Mouse (Mus musculus): Measurements from ENCODE around the gene Gpr83. TPM values are rescaled to one million over a fixed set of nuclear protein-coding genes. Genes with fewer than 3 reads are reported as not detected.
A peak's percentile ranks its signal among the peaks of the same experiment; 100 is the strongest.
"Not testable (repeated sequence)": the region's sequence is repeated elsewhere in the genome, so short reads cannot be mapped to it uniquely, and the experiment has no call there.

The Gpr83 gene
- total and polyA plus RNA-seq, 2 experiments from 2014 or later, result 3.8 to 4.6 TPM

GRCm38 (mm10) chr9:14872181-14872930 is 12.3 kb downstream of the Gpr83 start:
- no peaks in the 10 kb centered on the region for H3K36me3 ChIP-seq (ENCODE audit: insufficient read depth, low read length)
- no peaks in the 10 kb centered on the region for H3K27me3 ChIP-seq (ENCODE audit: insufficient read depth, low read length)
- H3K4me3 ChIP-seq (ENCODE audit: low read depth, low read length), result no peak overlapping the region
- H3K27ac ChIP-seq (ENCODE audit: low read depth, low read length), result no peak overlapping the region
- DNase-seq (ENCODE audit: low spot score) (no peak), ATAC-seq (ENCODE audit: low FRiP score) (peak; percentile 80)
- TF ChIP-seq CTCF (IDR thresholded peaks at IDR 0.05), result no peak
- H3K4me1 ChIP-seq (ENCODE audit: insufficient read depth, low read length), result 0 out of 2 replicates have a peak, but pooled peaks cover 8% of the 10 kb centered on the region
- H3K9ac ChIP-seq (replicated peaks; ENCODE audit: low read length, poor library complexity, severe bottlenecking), result no peak overlapping the region
- no peak overlapping the region for H3K4me2 ChIP-seq (ENCODE audit: low read depth, low read length, poor library complexity, severe bottlenecking)
- no peaks in the 10 kb centered on the region for H3K9me3 ChIP-seq (ENCODE audit: low read length)
- 15% methylated on average over 17 of the region's 17 CpGs for WGBS

- WGBS, result 84% methylated on average over 5 of the region's 5 CpGs
- ATAC-seq (ENCODE audit: low FRiP score), result no peak
- H3K9ac ChIP-seq (replicated peaks; ENCODE audit: low read length, poor library complexity, severe bottlenecking), result no peak overlapping the region
- no peaks in the 10 kb centered on the region for H3K36me3 ChIP-seq (ENCODE audit: insufficient read depth, low read length)
- H3K27ac ChIP-seq (ENCODE audit: low read depth, low read length), result no peak overlapping the region
- H3K27me3 ChIP-seq (ENCODE audit: insufficient read depth, low read length), result no peaks in the 10 kb centered on the region
- H3K4me2 ChIP-seq (ENCODE audit: low read depth, low read length, poor library complexity, severe bottlenecking), result no peak overlapping the region
- no peak overlapping the region for H3K4me3 ChIP-seq (ENCODE audit: low read depth, low read length)
- DNase-seq (ENCODE audit: low spot score), result no peak
- no peak for TF ChIP-seq CTCF (IDR thresholded peaks at IDR 0.05)
- H3K9me3 ChIP-seq (ENCODE audit: low read length), result no peaks in the 10 kb centered on the region
- H3K4me1 ChIP-seq (ENCODE audit: insufficient read depth, low read length), result 0 out of 2 replicates have a peak, but pooled peaks cover 8% of the 10 kb centered on the region
Observed at GRCm38 (mm10) chr9:14875743-14876507, 15.9 kb downstream of the Gpr83 start.

- not testable (repeated sequence) for H3K4me3 ChIP-seq (ENCODE audit: low read depth, low read length); H3K36me3 ChIP-seq (ENCODE audit: insufficient read depth, low read length); H3K9me3 ChIP-seq (ENCODE audit: low read length); ATAC-seq (ENCODE audit: low FRiP score); H3K4me2 ChIP-seq (ENCODE audit: low read depth, low read length, poor library complexity, severe bottlenecking); H3K9ac ChIP-seq (replicated peaks; ENCODE audit: low read length, poor library complexity, severe bottlenecking); H3K27ac ChIP-seq (ENCODE audit: low read depth, low read length); H3K4me1 ChIP-seq (ENCODE audit: insufficient read depth, low read length); H3K27me3 ChIP-seq (ENCODE audit: insufficient read depth, low read length); DNase-seq (ENCODE audit: low spot score)
- WGBS, result 26% methylated on average over 8 of the region's 8 CpGs
Observed at GRCm38 (mm10) chr9:14876566-14876965, 16.6 kb downstream of the Gpr83 start.

DNA sequence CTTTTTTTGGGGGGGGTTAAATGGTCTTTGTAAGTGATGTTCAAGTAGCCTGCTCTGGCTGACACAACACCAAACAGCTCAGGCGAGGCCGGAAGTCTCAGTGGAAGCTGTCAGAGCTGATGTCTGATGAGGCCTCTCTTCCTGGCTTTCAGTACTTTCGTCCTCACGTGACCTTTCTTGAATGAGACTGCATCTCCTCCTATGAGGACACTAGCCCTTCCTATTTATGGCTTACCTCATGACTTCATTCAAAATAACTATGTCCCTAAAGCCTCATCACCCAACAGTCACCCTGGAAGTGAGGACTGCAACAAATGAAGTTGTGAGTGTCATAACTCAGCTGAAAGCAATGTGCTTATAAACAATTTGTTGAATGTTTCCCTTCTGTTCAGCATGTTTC is 24.6 kb downstream of the Gpr83 start:
- TF ChIP-seq CTCF (IDR thresholded peaks at IDR 0.05), result no peak
- ATAC-seq (ENCODE audit: low FRiP score) (no peak), DNase-seq (ENCODE audit: low spot score) (no peak)
- H3K4me1 ChIP-seq (ENCODE audit: insufficient read depth, low read length), result no peaks in the 10 kb centered on the region
- no peak overlapping the region for H3K27ac ChIP-seq (ENCODE audit: low read depth, low read length)
- H3K4me2 ChIP-seq (ENCODE audit: low read depth, low read length, poor library complexity, severe bottlenecking), result no peak overlapping the region
- H3K9me3 ChIP-seq (ENCODE audit: low read length), result no peaks in the 10 kb centered on the region
- H3K36me3 ChIP-seq (ENCODE audit: insufficient read depth, low read length), result no peaks in the 10 kb centered on the region
- no peaks in the 10 kb centered on the region for H3K27me3 ChIP-seq (ENCODE audit: insufficient read depth, low read length)
- 87% methylated on average over 4 of the region's 4 CpGs for WGBS
- no peak overlapping the region for H3K4me3 ChIP-seq (ENCODE audit: low read depth, low read length)
- H3K9ac ChIP-seq (replicated peaks; ENCODE audit: low read length, poor library complexity, severe bottlenecking), result no peak overlapping the region

GRCm38 (mm10) chr9:14885151-14885550 is 25.1 kb downstream of the Gpr83 start:
- Histone ChIP-seq H3K4me2 (ENCODE audit: low read depth, low read length, poor library complexity, severe bottlenecking) (no peak overlapping the region), H3K9ac (replicated peaks; ENCODE audit: low read length, poor library complexity, severe bottlenecking) (no peak overlapping the region), H3K4me1 (ENCODE audit: insufficient read depth, low read length) (no peaks in the 10 kb centered on the region), H3K27me3 (ENCODE audit: insufficient read depth, low read length) (no peaks in the 10 kb centered on the region), H3K27ac (ENCODE audit: low read depth, low read length) (no peak overlapping the region), H3K9me3 (ENCODE audit: low read length) (no peaks in the 10 kb centered on the region), H3K4me3 (ENCODE audit: low read depth, low read length) (no peak overlapping the region), H3K36me3 (ENCODE audit: insufficient read depth, low read length) (no peaks in the 10 kb centered on the region)
- no peak for DNase-seq (ENCODE audit: low spot score)
- TF ChIP-seq CTCF (IDR thresholded peaks at IDR 0.05), result peak; percentile 37
- ATAC-seq (ENCODE audit: low FRiP score), result no peak

DNA sequence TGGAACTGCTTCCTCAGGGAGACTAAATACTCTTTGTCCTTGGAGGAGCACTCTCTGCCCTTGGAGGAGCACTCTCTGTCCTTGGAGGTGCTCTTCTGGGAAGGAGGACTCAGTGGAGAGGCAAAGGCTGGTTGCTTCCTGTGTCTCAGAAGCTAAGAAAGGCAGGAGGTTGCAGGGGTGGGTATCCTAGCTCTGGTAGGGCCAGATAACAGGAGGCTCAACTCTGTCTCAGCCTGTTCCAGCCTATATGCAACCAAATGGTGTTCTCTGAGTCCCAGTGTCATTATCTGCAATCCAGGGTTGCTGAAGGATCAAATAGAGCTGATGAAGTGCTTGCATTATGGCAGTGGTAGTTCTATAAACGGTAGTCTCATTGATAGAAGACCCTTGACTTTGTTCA is 25.9 kb downstream of the Gpr83 start:
- no peak overlapping the region for H3K9ac ChIP-seq (replicated peaks; ENCODE audit: low read length, poor library complexity, severe bottlenecking)
- H3K9me3 ChIP-seq (ENCODE audit: low read length), result no peaks in the 10 kb centered on the region
- H3K4me1 ChIP-seq (ENCODE audit: insufficient read depth, low read length), result no peaks in the 10 kb centered on the region
- TF ChIP-seq CTCF (IDR thresholded peaks at IDR 0.05), result no peak
- H3K4me2 ChIP-seq (ENCODE audit: low read depth, low read length, poor library complexity, severe bottlenecking), result no peak overlapping the region
- no peaks in the 10 kb centered on the region for H3K36me3 ChIP-seq (ENCODE audit: insufficient read depth, low read length)
- no peaks in the 10 kb centered on the region for H3K27me3 ChIP-seq (ENCODE audit: insufficient read depth, low read length)
- ATAC-seq (ENCODE audit: low FRiP score) (no peak), DNase-seq (ENCODE audit: low spot score) (no peak)
- WGBS, result 85% methylated on average over 1 of the region's 1 CpGs
- H3K27ac ChIP-seq (ENCODE audit: low read depth, low read length), result no peak overlapping the region
- H3K4me3 ChIP-seq (ENCODE audit: low read depth, low read length), result no peak overlapping the region

Data from midbrain, postnatal 0 days (tissue).